Mouse (Mus musculus): Measurements from ENCODE around the gene Ceacam19.
"Not testable (repeated sequence)": the region's sequence is repeated elsewhere in the genome, so short reads cannot be mapped to it uniquely, and the experiment has no call there.

The Ceacam19 gene

DNA sequence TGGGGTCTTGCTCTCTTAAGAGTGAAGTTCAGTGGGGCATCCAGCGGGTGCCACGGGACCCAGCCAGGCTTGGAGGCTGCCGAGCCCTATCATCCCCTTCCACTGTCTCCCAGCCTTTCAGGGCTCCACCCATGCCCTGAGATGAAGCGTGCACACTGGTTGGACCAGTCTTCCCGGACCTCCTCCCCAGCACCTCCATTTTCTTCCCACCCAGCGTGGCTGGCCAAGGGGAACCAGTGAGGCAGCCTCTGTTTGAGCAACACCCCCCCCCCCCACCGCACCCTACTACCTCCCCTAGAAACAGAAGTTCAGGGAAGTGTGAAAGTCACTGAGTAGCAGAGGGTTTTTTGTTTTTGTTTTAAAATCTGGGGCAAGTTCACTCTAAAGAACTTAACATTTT lies at the start of gene Ceacam19:
Gene Ceacam19 (minus strand): TSS at position 117 of the 400 bp plus-strand sequence.
- no peak for DNase-seq (ENCODE audit: low spot score)

DNA sequence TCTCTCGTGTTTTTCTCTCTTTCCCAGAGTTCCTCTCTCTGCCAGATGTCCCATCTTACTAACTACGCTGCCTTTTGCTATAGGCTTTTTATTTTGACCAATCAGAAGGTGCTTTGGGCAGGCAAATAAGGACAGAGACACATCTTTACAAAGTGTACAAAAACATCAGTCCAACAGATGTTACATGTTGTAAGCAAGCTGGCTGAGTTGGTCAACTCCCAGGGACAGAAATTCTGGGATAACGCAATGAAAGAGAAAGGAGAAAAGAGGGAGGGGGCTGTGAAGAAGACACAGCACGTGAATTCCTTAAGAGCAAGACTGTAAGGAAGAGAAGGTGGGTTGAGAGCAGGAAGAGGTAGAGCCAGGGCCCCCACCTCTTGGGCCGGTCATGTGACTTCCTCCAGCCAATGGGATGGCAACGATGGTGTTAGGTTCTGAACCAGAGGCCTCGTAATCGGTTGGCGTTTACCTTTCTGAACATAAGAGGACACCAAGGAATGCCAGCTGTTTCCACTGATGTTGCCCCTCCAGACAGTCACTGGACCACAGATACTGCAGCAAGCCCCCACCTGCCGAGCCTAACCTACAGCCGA lies 49.6 kb upstream of the Ceacam19 start:
- no peak for DNase-seq (ENCODE audit: low spot score)

DNA sequence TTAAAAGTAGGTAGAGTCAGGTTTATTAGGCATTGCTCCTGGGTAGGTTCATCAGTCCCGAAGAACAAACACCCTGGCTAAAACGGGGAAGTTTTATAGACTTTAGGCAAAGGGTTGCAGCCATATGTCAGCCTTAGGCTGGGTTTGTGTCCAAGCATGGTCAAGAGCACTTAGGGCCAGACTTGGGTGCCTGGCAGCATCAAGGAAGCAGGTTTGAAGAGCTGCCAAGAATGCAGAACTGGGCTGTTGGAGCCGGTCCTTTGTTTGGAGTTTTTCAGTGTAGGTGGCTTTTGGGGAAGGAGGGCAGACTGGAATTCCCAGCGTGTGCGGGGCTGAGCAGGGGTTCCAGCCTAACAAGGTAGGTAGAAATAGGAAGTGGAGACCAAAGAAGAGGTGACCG lies 48.2 kb upstream of the Ceacam19 start:
- no peak for DNase-seq (ENCODE audit: low spot score)

GRCm38 (mm10) chr7:19935171-19935751 lies 47.5 kb upstream of the Ceacam19 start:
- no peak for DNase-seq (ENCODE audit: low spot score)

GRCm38 (mm10) chr7:19932877-19933809 lies 45.4 kb upstream of the Ceacam19 start:
- peak; percentile 73 for DNase-seq (ENCODE audit: low spot score)

GRCm38 (mm10) chr7:19932133-19932876 lies 44.5 kb upstream of the Ceacam19 start:
- no peak for DNase-seq (ENCODE audit: low spot score)

- DNase-seq (ENCODE audit: low spot score): not testable (repeated sequence)
Observed at GRCm38 (mm10) chr7:19930481-19930880, 42.7 kb upstream of the Ceacam19 start.

GRCm38 (mm10) chr7:19928486-19928885 lies 40.7 kb upstream of the Ceacam19 start:
- no peak for DNase-seq (ENCODE audit: low spot score)

- no peak for DNase-seq (ENCODE audit: low spot score)
Observed at GRCm38 (mm10) chr7:19926849-19927480, 39.2 kb upstream of the Ceacam19 start.

- no peak for DNase-seq (ENCODE audit: low spot score)
Observed at GRCm38 (mm10) chr7:19925376-19925775, 37.6 kb upstream of the Ceacam19 start.

DNA sequence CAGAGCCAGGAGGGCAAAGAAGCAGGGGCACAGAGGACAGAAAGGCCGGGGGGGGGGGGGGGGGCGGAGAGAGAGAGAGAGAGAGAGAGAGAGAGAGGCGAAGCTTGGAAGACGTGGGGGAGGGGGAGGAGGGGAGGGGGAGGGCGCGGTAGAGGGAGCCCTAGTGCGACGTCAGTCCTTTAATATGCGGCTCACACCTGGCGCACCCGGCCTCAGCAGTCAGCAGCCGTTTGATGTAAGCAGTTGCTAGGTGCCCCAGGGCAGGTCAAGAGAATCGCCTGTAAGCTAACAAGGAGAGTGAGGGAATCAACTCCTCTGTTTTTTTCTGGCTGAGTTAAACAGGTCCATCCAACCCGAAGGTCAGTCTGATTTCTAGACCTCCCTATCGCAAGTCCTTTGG lies 36.0 kb upstream of the Ceacam19 start:
- no peak for DNase-seq (ENCODE audit: low spot score)

DNA sequence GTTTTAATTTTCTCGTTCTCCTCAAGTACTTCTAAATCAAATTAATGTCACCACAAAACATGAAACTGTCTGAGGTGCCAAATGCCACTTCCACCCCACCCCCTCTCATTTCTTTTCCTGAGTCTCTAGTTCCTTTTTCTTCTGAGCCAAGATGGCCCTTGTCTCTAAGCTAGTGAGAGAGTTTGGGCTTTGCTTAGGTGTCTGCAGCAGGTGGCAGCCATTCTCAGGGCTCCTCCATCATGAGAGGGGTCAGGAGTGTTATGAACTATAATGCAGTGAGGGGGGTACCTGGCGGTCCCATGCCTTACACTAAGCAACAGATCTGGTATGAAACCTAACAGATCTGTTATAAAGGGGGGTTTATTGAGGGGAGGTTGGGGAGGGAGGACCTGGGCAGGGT lies 35.6 kb upstream of the Ceacam19 start:
- no peak for DNase-seq (ENCODE audit: low spot score)

- peak; percentile 62 for DNase-seq (ENCODE audit: low spot score)
Observed at GRCm38 (mm10) chr7:19920506-19921261, 32.9 kb upstream of the Ceacam19 start, which contains the start of gene Pvr. TSS of gene Pvr (minus strand) at chr7:19921160.

- DNase-seq (ENCODE audit: low spot score): no peak
Observed at GRCm38 (mm10) chr7:19920166-19920505, 32.4 kb upstream of the Ceacam19 start.

DNA sequence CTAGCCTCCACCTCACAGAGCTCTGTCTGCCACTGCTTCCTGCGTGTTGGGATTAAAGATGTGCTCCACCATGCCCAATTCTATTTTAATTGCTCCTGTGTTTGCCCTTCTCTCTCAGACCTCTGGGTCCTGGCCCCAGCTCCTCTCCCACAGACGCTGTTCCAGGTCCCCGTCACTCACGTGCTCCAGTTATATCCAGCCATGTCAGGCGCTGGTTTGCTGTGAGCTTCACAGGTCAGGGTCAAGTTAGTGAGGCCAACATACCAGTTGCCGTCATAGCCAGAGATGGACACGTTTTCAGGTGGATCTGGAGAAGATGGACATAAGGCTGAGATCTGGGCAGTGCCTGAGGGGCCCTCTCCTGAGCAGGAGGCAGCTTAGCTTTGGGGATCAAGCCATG lies 26.8 kb upstream of the Ceacam19 start:
- no peak for DNase-seq (ENCODE audit: low spot score)

GRCm38 (mm10) chr7:19911695-19912524 lies 24.1 kb upstream of the Ceacam19 start:
- no peak for DNase-seq (ENCODE audit: low spot score)

DNA sequence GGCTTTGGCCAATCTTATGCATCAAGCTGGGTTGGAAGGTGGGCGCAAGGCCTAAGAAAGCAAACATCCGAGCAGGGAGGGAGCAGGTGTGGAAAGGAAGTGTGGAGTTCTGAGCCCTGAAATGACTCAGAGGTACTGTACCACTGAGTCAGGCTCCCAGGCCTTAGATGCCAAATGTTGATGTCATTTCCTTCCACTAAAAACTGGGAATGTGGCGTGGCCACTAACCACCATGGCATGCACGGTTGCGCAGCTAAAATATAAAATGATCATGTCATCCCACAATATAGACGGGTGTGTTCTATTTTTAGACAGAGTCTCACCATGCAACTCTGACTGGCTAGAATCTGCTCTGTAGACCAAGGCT lies 23.5 kb upstream of the Ceacam19 start:
- DNase-seq (ENCODE audit: low spot score): no peak

- peak; percentile 68 for DNase-seq (ENCODE audit: low spot score)
Observed at GRCm38 (mm10) chr7:19910421-19911291, 22.9 kb upstream of the Ceacam19 start.

DNA sequence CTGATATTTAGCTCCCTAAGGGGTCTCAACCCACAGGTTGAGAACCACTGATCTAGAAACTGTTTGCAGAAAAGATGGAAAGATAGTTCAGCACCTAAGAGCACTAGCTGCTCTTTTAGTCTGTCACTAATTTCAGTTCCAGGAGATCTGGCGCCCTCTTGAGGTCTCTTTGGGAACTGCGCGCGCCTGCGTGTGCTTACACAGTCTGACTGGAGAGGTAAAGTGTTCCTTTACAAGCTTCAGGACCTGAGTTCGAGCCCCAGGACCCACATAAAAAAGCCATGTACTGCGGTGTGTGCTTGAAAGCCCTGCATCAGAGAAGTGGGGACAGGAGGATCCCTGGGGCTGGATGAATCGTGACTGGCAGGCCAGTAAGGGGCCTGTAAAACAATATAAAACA lies 2.1 kb upstream of the Ceacam19 start:
- DNase-seq (ENCODE audit: low spot score): no peak

All from left cerebral cortex, adult 11 months (tissue).